Mouse (Mus musculus) brain, embryonic 14.5 days (tissue): Measurements from ENCODE around the gene Sec1.

Experiments
- CTCF ChIP-seq: fragments of 200-500 bp; IDR thresholded peaks from 2 replicates; pipeline ENCODE4 v1.5.1; 2012; ENCODE audit warnings: inconsistent platforms, mild to moderate bottlenecking, moderate library complexity, borderline replicate concordance; ENCODE audit not compliant: insufficient read depth, insufficient read length; ENCODE audit errors: extremely low read depth
- POLR2A ChIP-seq: fragments of 200-500 bp; IDR thresholded peaks from 2 replicates; pipeline ENCODE4 v1.6.1; 2012; ENCODE audit warnings: mild to moderate bottlenecking, inconsistent platforms, borderline replicate concordance; ENCODE audit not compliant: poor library complexity, insufficient read depth, insufficient read length, severe bottlenecking; ENCODE audit errors: extremely low read depth

- TF ChIP-seq CTCF: no peak
- TF ChIP-seq POLR2A: no peak
Observed at GRCm38 (mm10) chr7:45741777-45742176, 47.6 kb upstream of the Sec1 start.
